Mouse (Mus musculus) ZHBTc4 (cell line): ENCODE measurements around the gene Zik1.

ENCODE experiments used
- DNase-seq: peaks from one replicate; pipeline ENCODE4 v3.0.0-alpha.2; 2011; ENCODE audit warnings: low read depth, low spot score

The Zik1 gene

DNA sequence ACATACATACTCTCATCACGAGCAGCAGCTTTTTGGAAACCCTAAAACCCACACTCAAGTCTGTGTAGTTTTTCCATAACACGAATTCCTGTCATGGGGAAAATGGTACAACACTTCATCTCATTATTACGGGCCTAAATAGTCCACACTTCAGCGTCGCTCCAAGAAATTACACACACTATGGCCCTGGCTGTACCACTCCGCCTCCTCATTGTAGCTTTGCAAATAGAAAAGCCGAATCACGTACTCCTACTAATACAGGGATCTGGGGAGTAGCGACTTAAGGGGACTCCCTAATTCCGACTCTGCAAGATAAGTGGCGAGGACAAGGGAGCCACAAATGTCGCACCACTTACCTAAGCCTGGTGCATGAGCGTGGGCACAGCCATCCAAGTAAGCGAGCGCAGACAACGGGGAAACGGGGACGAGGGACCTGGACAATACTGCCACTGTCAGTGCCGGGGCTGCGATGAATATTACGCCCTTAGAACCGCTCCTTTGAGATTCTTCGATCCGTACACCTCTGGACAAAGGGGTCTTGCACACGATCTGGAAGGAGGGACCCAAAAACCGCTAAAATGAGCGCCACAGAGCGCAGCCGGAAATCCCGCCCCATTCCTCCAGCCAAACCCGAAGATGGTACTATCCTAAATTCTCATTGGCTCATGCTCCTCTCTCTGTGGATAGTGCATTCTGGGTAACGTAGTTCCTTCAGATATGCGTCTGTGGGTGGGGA is at the start of gene Zik1:
Gene Zik1 (minus strand): TSS at position 609 of the 736 bp plus-strand sequence.
- peak; percentile 91 for DNase-seq

DNA sequence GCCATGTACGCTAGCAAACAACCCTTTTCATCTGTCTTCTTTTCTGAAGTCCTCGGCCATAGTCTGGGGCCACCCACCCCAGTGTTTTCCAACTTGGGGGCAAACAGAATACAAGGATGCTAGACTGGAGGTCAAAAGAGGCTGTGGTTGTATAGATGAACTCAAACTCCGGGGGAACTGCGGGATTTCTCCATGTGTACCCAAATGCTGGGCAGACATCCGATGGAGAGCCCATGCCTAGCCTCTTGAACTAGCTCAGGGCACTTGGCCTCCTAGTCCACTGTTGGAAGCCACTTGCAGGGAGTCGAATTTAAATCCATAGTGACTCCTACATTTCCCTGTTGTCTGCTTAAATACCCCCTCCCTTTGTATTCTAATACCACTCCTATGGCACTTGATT is 384 bp upstream of the Zik1 start:
- no peak for DNase-seq

DNA sequence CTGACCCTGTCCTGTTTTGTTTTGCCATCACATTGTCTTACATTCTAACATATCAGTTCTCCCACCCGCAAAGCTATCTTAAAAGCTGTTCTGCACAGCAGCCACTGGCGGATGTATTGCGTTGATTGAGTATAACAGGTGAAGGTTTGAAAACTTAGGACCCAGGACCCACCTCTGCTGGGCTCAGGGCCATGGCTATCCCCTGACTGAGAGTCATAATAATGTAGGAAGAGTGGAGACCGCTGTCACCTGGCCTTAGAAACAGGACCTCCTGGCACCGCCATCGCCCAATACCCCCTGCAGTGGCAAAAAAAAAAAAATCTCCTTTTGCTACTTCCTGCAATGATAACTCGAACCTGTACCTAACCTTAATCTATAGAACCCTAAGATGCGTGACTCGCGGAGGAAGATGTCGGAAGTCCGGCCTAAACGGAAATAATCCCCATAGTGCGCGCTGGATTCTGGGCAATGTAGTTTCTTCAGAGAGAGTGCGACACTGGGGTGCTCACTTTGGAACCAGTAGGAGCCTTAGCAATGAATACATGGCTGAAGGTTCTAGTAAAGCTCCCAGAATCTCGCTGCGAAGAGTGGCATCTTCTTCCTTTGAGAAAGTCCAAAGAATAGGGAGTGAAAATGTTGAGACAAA is 14.5 kb downstream of the Zik1 start:
- DNase-seq, result peak; percentile 38

DNA sequence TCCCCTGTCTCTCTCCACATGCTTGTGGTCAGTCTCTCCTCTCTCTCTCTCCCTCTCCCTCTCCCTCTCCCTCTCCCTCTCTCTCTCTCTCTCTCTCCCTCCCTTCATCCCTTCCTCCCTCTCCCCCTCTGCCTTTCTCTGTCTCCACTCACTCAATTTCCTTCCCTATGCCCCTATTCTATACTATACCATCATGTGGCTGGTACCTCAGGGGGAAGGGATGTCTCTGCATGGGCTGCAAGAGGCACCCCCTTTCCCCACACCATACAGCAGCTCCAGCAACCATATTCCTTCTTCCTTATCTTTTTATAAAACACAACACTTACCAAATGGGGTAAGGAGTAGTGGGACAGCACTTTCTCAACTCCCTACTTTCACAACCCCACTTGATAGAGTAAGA is 15.4 kb downstream of the Zik1 start:
- no peak for DNase-seq

DNA sequence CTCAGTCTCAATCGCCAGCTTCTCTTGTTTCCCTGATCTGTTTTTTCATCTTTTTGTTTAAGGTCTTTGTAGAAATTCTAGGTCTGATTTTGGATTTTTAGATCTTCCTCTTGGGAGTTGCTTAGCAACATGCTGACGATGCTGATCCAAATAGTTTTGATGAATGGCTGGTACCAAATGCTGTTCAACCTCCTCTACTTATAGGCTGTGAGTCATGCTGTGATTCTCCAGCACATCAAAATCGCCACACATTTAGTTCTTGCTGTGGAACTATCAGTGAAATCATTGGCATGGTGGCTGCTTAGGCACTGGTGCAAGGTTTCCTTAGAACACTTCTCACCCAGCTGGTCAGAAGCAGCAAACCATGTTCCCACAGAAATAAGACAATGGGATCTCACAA is 37.0 kb downstream of the Zik1 start:
- no peak for DNase-seq

DNA sequence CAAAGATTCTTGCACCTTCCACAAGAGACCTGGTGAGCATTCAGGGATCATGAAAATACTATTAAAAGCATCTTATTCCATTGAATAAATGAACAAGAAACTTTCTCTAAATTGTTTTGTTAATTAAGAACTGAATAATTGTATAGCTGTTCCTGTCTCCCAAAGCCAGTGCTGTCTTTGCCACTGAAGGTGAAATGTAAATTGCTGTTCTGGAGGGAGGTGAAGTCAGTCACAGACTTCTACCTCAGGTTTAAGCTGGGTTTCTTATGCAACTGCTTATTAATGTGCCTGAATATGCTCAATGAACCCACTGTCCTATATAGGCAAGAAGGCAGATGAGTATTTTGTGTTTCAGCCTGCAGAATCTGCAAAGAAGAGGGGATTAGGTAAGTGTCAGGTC is 52.2 kb downstream of the Zik1 start, which contains the start of gene Vmn1r67:
Gene Vmn1r67 (plus strand): TSS at position 301 of the 400 bp plus-strand sequence.
- DNase-seq, result no peak
